Mouse (Mus musculus): ENCODE data around the gene Zfp273. TPM values are rescaled to one million over a fixed set of nuclear protein-coding genes. Genes with fewer than 3 reads are reported as not detected.
"Not testable (repeated sequence)": the region's sequence is repeated elsewhere in the genome, so short reads cannot be mapped to it uniquely, and the experiment has no call there.

The Zfp273 gene
- total RNA-seq (2021), result 1 to 10 TPM; 1.2 to 1.8 TPM
- long read RNA-seq, experiment 1, result 0 reads
- long read RNA-seq, experiment 2, partial matches to known transcripts, result 0 of 1 reads
- long read RNA-seq, experiment 2, other reads (novel, unspliced or antisense), result 1 of 1 reads

DNA sequence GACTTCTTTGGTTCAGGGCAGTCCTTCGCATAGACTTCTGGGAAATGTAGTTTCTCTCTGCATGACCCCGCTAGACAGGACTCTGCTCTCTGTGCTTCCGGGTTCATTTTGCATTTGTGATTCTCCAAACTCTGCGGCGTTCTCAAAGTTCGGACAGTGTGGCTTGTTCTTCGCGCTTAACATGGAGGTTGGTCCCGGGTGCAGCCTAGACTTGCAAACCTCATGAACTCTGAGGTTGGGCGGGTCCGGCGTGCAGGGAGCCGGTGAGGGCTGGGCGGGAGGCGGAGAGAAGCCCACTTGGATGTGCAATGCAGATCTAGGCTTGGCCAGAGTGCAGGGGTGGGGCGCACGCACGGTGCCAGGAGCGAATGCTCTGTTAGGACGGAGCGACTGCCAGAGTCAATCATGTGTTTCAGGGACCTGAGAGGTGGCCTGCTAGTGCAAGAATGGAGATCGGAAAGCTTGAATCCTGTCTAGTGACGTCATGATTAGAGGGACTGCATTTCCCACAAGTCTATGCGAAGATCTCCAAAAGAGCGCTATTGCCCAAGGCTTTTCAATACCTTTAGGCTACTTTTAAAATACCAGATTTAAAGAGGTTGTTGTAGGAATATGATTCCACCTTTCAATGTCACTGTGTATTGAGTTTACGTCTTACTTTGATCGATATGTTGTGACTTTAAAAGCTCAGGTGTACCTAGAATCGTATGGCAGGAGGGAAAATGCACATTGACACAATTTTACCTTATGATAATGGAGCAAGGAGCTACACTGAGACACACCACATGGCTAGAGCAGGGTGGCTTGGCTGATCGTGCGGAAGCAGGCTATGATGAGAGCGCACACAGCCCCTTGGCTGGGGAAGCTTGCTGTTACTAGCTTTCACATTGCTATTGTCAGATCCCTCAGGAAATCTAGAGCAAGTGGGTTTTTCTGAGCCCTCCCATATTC, at the start of gene Zfp273:
Gene Zfp273, plus strand, starts transcription at position 31 of the 951 bp plus-strand sequence.
- DNase-seq (ENCODE audit: low spot score), result peak; percentile 82

DNA sequence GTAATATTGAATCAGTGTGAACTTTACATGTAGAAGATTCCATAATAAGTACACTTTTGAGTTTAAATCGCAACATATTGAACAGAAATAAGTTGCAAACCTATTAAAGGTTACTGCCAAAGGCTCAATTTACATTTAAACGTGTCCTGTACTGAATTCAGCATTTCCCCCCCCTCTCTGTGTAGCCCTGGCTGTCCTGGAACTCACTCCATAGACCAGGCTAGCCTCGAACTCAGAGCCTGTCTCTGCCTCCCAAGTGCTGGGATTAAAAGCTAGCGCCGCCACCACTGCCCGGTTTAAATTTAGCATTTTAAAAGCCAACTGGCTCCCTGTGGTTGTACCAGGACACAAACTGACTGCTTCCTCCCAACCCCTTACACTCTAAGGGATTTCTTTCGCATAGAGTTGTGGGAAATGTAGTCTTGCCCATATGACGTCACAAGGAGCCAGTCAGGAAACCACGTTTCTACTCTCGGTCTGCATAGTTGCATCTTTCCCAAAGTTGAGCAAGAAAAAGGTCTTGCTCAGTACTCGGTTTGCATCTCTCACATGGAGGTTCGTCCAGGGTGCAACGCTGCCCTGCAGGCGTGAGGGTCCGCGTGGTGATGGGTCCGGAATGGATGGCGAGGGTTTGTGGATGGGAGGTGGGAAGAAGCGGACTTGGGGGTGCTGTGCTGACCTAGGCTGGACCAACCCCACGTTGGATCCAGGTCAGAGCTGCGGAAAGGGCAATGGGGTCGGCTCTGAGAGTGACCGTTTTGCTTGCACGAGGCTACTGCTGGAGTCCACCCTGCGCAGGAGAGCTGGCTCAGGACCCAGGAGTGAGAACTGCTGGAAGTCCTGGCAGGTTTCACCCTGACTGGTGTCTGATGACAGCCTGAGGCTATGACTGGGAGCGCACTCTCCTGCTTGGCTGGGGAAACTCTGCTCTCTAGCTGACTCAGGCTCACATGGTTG, 34.0 kb upstream of the Zfp273 start, which contains the start of gene Zfp493:
Gene Zfp493, plus strand, starts transcription at position 429 of the 957 bp plus-strand sequence.
- DNase-seq (ENCODE audit: low spot score), result peak; percentile 87

DNA sequence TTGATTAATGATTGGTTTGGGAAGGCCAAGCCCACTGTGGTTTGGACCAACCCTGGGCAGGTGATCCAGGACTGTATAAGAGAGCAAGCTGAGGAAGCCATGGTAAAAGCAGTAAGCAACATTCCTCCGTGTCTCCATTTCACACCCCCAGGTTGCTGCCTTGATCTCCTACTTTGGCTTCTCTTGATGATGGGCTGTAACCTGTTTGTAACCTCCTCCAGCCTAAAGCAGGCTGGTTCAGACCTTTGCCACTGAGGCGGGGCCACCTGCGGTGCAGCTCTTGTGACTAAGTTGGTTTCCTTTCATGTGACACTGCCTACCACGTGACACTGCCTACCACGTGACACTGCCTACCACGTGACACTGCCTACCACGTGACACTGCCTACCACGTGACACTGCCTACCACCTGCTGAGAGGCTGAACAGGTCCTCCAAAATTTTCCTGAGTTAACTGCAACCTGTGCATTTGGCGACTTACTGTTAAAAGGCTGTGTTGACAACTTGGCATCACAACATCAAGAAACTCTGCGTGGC, 21.6 kb upstream of the Zfp273 start:
- DNase-seq (ENCODE audit: low spot score), result no peak

DNA sequence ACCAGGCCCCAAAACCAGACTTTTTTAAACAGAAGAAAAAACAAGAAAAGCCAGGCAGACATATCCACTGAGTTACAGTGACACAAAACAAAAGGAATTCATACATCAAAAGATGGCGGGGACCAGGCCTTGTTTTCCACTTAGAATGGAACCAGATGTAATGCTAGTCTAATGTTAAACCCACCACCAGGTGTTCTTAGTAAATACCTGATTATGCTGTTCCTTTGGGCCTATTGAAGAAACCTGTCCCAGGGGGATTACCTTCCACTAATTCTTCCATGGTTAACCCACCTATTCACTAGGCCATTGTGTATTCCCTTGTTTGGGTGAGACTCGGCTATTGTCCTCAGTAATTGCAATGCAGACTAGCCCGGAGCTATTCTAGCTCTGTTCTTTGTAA, 14.9 kb upstream of the Zfp273 start:
- DNase-seq (ENCODE audit: low spot score), result no peak

DNA sequence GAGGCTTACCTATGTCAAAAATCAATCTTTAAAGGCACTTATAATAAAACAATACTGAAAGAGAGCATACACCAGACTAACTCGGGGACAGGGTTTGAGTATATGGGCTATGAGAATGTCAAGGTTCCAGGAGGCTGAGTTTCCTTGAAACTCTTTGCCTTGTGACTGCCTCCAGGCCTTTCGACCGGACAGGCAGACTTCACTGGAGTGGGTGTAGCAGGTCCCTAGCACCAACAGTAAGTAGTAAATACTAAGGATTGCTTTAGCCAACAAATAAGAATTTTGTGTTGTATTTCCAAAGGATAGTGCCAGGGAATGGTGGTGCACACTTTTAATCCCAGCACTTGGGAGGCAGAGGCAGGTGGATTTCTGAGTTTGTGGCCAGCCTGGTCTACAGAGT, 14.4 kb upstream of the Zfp273 start:
- DNase-seq (ENCODE audit: low spot score), result not testable (repeated sequence)

DNA sequence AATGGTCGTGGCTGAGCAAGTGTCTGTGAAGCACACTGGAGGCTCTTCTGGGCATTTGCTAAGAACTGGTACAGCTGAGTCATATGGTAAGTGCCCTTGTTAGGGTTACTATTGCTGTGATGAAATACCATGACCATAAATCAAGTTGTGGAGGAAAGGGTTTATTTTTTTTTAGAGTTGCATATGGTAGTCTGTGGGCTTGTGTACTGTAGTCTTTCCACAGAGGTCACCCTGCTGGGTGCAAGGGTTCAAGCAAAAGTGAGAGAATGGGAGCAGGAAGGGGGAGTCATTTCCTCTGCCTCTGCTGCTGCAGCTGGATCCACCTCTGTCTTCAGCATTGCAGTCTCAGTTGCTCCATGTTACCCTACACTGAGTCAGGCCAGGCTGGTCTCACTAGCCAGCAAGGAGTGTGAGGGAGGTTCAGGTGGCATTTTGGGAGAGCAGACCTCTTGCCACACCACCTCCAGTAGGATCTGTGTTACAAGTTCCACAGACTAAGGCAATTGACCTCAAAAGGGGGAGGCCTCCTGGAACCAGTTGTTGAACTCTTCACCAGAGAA, 1.8 kb upstream of the Zfp273 start:
- DNase-seq (ENCODE audit: low spot score), result no peak

DNA sequence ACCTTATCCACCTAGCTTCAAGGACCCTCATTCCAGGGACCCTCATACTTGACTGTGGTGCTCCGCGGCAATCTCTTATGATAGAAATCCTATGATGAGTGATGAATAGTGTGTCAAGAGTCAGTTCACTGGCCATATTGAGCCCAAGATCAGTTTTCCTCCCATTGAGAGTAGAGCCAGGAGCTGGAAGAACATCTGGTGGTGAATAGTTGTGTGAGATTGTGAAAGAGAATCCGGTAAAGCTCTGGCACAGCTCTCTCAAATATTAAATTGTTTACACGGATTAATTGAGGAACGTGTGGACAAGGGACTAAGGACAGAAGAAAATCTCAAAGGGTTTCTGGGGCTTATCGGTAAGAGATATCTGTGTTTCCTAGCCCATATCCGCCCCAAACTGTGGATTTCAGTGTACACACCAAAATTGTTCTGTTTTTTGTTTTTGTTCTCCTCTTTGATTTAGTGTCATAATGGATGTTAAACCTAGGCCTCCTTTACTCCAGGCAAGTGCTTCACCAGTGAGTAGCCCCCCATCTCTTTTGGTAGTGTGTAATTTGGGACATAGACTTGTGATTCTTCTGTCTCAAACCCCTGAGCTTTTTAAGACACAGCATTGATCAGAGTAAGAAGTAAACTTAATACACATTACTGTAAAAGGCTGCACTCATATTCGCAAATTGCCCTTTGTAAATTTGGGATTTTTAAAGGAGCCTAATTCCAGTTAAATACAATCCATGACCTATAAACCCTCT, 405 bp upstream of the Zfp273 start:
- DNase-seq (ENCODE audit: low spot score), result peak; percentile 1

DNA sequence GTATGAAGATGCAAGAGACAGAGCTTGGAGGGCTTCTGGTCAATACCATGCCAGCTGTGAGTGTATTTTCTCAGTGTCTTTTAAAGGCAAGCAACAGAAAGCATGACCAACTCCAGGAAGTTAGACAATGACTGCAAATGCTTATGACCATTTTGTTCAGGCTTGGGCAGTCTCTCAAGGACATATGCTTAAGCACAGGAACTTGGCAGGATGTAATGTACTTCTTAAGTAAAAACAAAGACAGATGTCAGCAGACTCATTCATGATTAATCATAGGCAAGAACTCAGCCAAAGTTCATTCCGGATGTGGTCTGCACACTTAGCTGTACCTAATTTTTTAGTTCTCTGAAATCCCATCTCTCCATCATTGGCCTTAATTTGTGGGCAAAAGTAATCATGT, 5.1 kb downstream of the Zfp273 start:
- DNase-seq (ENCODE audit: low spot score), result no peak

DNA sequence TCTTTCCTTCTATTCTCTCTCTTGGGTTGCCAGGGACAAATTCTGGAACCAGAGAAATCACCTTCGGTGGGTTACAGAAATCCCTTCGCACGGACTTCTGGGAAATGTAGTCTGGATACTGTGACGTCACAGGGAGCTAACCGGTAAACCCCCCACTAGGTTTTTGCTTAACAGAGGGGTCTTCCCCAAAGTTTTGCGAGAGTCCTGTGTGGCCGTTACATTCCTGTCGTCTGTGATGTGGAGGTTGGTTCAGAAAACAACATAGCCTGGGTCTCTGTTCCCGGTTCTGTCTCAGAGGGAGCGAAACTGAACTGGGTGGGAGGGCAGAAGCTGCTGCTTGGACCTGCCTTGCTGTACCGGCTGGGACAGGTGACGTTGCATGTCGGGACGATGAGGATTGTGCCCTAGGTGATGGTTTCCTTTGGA, 17.4 kb downstream of the Zfp273 start, which contains the start of gene Gm10037:
Gene Gm10037, plus strand, starts transcription at position 196 of the 426 bp plus-strand sequence.
- DNase-seq (ENCODE audit: low spot score), result peak; percentile 50

DNA sequence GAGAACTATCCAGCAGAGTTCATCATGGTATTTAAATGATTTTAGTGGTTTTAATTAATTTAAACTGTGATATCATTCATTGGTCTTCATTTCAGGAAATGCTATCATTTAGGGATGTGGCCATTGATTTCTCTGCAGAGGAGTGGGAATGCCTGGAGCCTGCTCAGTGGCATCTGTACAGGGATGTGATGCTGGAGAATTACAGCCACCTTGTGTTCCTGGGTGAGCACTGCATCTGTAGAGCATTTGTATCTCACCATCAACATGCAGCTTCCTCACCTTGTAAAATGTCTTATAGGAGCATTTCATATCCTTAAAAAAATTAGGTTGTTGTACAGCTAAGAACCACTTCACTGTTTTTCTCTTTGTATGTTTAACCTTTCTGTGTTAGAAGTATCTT, 19.6 kb downstream of the Zfp273 start:
- not testable (repeated sequence) for DNase-seq (ENCODE audit: low spot score)

DNA sequence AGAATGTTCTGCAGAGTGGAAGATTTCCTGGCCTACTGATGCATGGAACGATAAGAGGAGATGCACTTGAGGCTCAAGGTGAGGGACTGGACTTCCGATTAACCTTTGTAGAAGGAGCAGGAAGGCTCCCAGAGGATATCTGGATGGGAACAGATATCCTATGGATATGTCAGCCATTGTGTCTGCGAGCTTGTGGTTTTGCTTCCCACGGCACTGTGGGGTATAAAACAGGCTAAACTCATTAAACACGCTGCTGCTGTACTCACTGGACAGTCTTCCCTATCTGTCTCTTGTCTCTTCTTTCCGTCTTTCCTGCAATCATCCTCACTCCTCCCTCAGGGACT, 30.2 kb downstream of the Zfp273 start:
- no peak for DNase-seq (ENCODE audit: low spot score)

DNA sequence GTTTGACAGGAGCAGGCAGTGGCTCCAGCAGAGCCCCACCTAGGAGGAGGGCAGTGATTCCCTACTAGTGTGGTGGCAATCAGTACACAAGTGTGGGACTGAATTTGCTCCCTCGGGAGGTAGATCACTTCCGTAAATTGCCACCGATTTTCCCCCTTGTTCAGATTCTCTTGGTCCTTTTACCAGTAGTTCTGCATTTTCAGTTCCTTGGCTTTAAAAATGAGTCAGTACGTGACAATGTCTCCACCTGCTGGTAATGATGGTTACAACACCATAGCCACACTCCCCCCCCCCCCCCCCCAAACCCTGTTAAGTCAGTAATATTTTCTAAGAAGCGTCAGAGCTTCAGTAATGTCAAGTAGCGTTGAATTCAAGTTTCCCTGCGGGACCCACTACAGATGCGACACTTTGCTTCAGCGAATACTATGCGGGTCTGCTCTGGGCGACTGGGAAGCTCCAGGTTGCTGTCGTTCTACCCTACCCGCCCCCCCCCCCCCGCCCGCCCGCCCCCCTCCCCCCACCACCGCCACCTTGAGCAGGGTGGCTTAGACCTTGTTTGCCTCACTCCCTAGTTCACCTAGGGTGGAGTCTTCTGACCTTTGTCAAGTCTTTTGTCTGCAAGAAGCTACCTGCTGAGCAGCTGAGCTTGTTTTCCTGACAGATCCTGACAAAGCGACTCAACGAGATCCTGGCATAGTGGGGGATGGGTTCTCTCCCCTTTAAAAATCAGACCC, 30.7 kb downstream of the Zfp273 start:
- peak; percentile 67 for DNase-seq (ENCODE audit: low spot score)

DNA sequence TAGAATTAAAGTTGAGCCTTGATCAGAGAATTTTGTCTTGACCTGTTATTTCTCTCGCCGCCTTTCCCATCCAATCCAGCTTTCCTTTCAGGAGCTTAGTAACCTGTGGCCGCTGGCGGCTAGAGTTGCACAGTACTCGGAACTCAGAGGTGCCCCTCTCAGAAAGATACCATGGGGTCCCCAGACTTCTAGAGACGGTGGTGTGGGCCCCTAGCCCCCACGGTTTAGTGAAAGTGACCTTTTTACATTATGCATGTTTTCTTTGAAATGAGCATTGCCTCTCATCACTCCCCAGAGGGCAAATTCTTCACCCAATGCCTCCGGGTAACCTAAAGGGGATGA, 31.3 kb downstream of the Zfp273 start:
- no peak for DNase-seq (ENCODE audit: low spot score)

DNA sequence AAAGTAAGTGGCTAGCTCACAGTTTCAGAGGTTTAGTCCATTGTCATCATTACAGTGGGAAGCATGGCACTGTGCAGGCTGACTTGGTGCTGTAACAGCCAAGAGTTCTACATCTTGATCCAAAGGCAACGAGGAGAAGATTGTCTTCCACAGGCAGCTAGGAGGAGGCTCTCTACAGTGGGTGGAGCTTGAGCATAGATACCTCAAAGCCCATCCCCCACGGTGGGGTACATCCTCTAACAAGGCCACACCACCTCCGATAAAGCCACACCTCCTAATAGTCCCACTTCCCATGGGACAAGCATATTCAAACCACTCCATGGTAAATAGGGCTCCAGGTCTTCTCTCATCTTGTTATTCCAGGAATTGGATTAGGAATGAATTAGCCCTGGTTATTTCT, 36.8 kb downstream of the Zfp273 start:
- DNase-seq (ENCODE audit: low spot score), result no peak

DNA sequence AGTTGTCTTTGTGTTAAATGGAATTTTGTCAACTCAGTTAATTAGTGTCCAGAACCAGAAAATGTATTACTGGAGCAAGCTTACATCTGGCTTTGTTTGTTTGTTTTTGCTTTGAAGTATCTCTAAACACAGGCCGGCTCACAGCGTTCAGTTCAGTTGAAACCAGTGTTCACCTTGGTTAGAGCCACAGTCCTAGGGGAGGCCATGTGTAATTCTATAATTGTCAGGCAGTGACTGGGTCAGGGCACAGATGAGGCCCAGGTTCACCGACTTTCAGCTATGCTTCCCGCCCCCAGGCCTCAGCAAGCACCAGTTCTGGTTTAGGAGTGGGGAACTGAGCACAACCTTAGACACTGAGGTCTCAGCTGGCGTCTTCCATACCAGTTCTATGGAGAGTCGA, 39.6 kb downstream of the Zfp273 start:
- no peak for DNase-seq (ENCODE audit: low spot score)

DNA sequence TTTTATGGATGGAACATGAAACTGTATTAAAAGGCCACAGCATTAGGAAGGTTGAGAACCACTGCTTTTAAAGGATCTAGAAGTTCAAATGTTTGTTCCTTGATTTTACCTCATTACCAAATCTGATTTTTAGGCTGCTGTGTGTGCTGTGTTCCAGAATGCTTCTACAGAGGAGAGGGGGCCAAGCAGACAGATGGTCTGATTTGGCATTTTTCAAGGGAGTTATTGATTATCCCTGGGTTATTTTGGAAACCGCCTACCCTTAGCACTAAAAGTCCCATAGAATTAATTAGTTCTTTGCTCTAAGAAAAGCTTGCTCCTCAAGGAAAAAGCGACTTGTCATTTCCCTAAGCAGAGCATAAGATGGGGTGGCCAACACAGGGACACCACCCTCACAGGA, 40.4 kb downstream of the Zfp273 start:
- no peak for DNase-seq (ENCODE audit: low spot score)

DNA sequence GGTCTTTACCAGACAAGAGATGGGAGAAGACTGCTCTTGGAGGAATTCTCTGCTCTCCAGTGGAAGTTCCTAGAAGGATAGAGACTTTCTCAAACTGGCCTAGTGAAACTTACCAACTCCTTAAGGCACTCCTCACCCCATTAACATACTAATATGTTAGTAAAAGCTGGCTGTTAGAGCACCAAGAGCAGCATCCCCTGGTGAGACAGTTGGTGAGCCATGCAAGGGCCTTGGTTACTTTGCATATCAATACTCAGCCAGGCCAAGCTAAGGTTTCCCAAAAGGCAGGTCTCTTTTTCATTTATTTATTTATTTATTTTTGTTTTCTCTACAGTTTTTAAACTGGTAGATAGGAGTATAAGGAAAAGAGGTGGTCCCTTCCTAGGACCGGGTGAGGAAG, 43.8 kb downstream of the Zfp273 start:
- DNase-seq (ENCODE audit: low spot score), result no peak

DNA sequence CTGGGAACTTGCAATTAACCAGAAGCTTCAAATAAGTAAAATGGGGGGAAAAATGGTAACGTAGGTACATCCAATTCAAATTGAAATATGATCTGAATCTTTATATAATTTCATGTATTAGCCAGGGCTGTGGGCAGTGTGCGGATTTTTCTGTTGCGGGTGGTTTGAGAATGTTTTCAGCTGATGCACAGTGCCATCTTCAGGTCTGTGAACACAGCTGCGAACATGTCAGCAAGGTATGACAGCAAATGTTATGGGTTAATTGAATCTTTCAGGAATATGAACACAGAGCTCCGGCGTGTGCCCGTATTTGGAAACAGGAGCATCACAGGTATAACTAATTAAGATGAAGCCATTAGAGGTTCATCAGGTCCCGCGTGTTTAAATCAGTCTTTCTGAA, 49.0 kb downstream of the Zfp273 start:
- no peak for DNase-seq (ENCODE audit: low spot score)

DNA sequence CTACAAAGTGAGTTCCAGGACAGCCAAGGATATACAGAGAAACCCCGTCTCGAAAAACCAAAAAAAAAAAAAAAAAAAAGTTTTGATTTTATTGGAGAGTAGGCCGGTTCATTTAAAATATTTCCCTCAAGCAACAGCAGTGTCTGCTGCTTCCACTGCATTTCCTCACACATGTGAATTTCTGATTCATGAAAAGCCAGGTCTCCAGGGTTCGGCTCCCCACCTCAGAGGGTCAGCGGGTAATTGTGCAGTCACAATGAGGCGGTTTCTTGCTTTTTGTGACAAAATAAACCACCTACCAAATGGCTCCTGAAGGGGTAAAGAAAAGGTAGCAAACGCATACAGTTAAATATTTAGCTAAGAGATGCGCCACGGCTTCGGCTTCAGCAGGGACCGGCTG, 49.5 kb downstream of the Zfp273 start, which contains the start of gene BC048507:
Gene BC048507, plus strand, starts transcription at position 301 of the 400 bp plus-strand sequence.
- no peak for DNase-seq (ENCODE audit: low spot score)
